Mouse (Mus musculus) stomach, postnatal 0 days (tissue): ENCODE results near the gene Olfr1427.
"Not testable (repeated sequence)": the region's sequence is repeated elsewhere in the genome, so short reads cannot be mapped to it uniquely, and the experiment has no call there.

Experiments used
- CTCF ChIP-seq: IDR thresholded peaks from 2 replicates; pipeline ENCODE4 v1.5.1; 2016; ENCODE audit warnings: antibody characterized with exemption, low read depth, mild to moderate bottlenecking, moderate library complexity
- EP300 ChIP-seq: optimal IDR thresholded peaks from 2 replicates; pipeline ENCODE3; 2016; ENCODE audit warnings: antibody characterized with exemption

DNA sequence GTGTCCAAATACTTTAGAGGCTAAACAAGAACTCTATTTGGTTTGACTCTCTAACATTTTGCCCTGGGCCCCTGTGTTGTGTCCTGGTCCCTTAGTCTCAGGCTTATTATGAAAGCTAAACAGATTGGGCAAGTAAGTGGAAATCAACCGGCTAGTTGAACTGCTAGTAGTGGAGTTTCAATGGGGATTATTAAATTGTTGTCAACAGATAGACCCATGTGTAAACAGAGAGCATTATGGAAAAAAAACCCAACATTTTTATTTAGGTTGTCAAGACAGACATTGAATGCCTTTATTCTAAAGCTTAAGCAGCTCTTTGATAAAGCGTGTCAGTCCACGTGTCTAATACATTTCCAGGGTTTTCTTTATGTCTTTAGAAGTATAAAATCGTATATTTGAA lies 25.5 kb downstream of the Olfr1427 start, which contains the start of gene Olfr1425:
- not testable (repeated sequence) for TF ChIP-seq CTCF, EP300
